Mouse (Mus musculus): ENCODE measurements around the gene Ipo9.

Ipo9 gene

GRCm38 (mm10) chr1:135367595-135367994 lies 62.7 kb downstream of the Ipo9 start:
- DNase-seq: no peak

- no peak for DNase-seq
These were observed 63.3 kb downstream of the Ipo9 start for GRCm38 (mm10) chr1:135367005-135367404.

DNA sequence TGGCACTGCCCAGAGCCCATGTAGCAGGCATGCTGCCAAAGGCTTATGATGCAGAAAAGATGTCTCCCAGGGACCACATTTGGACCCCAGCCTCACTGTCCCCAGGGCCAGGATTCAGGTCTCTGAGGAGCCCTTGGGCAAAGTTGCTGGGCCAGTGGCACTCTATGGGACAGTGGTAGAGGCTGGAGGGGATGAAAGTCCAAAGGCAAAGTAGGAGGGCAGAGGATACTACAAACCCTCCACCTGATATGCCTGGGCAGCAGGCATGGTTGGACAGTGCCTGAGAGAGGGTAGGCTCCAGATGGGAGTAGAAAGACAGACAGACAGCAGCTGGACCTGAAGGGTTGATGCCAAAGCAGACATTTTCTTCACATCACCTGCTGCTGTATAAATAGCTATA lies 63.9 kb downstream of the Ipo9 start:
- DNase-seq: no peak

DNA sequence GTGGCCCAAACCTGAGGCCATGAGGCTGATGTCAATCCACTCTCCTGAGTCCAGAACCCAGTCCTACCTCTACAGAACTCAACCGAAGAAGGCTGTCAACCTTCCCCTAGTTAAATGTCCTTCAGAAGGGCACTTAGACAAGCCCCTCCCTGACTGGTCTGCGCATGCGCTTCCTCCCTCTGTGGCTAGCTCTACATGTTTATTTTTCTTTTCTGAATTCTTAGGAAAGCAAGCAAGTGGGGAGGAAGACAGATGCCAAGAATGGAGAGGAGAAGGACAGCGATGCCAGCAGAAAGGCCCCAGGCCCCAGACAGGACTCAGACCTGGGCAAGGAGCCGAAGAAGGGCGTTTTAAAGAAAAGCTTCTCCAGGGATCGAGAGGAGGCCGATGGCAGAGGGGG lies 66.9 kb downstream of the Ipo9 start:
- DNase-seq: no peak

- DNase-seq: no peak
These were observed 68.2 kb downstream of the Ipo9 start for GRCm38 (mm10) chr1:135362115-135362514.

DNA sequence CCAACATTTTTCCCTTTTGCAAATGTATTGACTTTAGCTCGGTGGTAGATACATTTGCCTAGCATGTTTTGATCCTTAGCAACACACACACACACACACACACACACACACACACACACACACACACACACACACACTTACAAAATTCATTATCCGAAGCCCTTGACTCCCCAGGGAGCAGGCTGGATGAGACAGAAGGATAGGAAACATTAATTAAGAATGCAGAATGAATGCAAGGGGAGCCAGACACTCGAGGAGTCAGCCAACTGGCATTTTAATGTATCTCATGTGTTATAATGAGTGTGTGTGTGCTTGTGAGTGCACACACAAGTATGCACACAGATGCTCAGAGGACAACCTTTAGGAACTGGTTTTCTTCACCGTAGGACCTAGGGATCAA lies 68.8 kb downstream of the Ipo9 start:
- DNase-seq: no peak

GRCm38 (mm10) chr1:135359071-135359470 lies 71.2 kb downstream of the Ipo9 start:
- DNase-seq: no peak

GRCm38 (mm10) chr1:135351953-135352352 lies 78.3 kb downstream of the Ipo9 start:
- no peak for DNase-seq

GRCm38 (mm10) chr1:135347498-135348169 lies 82.7 kb downstream of the Ipo9 start:
- DNase-seq: no peak

GRCm38 (mm10) chr1:135346891-135347290 lies 83.4 kb downstream of the Ipo9 start:
- no peak for DNase-seq

DNA sequence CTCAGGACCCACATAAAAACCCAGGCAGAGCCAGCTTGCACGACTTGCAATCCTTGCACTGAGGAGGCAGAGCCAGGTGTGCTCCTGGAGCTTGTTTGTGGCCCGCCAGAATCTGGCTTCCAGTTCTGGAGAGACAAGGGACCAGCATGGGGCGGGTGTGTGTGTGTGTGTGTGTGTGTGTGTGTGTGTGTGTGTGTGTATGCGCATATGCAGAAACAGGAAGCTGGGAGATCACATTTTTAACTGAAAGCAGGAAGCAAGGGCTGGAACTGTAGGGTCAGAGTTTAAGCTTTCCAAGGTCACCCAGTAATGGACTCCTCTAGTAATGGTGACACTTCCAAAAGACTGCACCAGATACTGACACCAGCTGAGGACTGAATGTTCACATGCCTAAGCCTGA lies 86.3 kb downstream of the Ipo9 start:
- DNase-seq: no peak

- no peak for DNase-seq
These were observed 88.4 kb downstream of the Ipo9 start for GRCm38 (mm10) chr1:135341947-135342346.

All from cerebellum, postnatal 25 days (tissue).